7 mouse cellular contexts compared by ENCODE assay signal in genomic region chr7:142532671-142533058, GRCm38 (mm10). TPM values are rescaled to one million over a fixed set of nuclear protein-coding genes. Genes with fewer than 3 reads are reported as not detected.
DNase-seq lines count a peak whose midpoint lies in the region; ATAC-seq and TF ChIP-seq lines count a peak whose summit lies in the region.

Mrpl23 (plus strand) TSS chr7:142532686.

- DNase-seq in spleen, adult 12 weeks (ENCODE audit: low spot score) = peak; percentile 8
- no peak for DNase-seq in spleen, postnatal 36 days (ENCODE audit: low spot score in 2 of 2)
- no peak for DNase-seq in forebrain, embryonic 10.5 days (ENCODE audit: extremely low spot score, low spot score)
- no peak for DNase-seq in hindbrain, postnatal 0 days (ENCODE audit: low spot score)
- no peak for DNase-seq in midbrain, embryonic 14.5 days
- DNase-seq in right cerebral cortex, postnatal 4 days = no peak

- 10% methylated on average over 17 of the region's 17 CpGs for WGBS in forebrain, embryonic 10.5 days
- 5% methylated on average over 16 of the region's 17 CpGs for WGBS in hindbrain, postnatal 0 days
- 7% methylated on average over 17 of the region's 17 CpGs for WGBS in midbrain, embryonic 14.5 days

- TF ChIP-seq CTCF in hindbrain, postnatal 0 days (IDR thresholded peaks at IDR 0.05; ENCODE audit: low read depth) = no peak

- ATAC-seq in hindbrain, postnatal 0 days = peak; percentile 77
- peak; percentile 72 for ATAC-seq in midbrain, embryonic 14.5 days (ENCODE audit: low FRiP score, low TSS enrichment)
- ATAC-seq in granulocyte monocyte progenitor cell, adult 5-6 weeks (replicated peaks; ENCODE audit: poor library complexity, severe bottlenecking) = no peak; the same call in 1 of the 2 replicates

- peak within 1 kb of the TSS; percentile 59 for H3K9ac ChIP-seq in hindbrain, postnatal 0 days (replicated peaks; ENCODE audit: low read length)
- peak within 1 kb of the TSS; percentile 70 for H3K9ac ChIP-seq in midbrain, embryonic 14.5 days (replicated peaks; ENCODE audit: low read length)

- peak within 1 kb of the TSS; percentile 70 for H3K4me2 ChIP-seq in hindbrain, postnatal 0 days (ENCODE audit: low read depth, low read length)
- peak within 1 kb of the TSS; percentile 81 for H3K4me2 ChIP-seq in midbrain, embryonic 14.5 days (ENCODE audit: low read length)

- peak within 1 kb of the TSS; percentile 97 for H3K27ac ChIP-seq in forebrain, embryonic 10.5 days
- peak within 1 kb of the TSS; percentile 75 for H3K27ac ChIP-seq in hindbrain, postnatal 0 days
- peak within 1 kb of the TSS; percentile 78 for H3K27ac ChIP-seq in midbrain, embryonic 14.5 days (replicated peaks; ENCODE audit: low read depth, low read length)

- no peaks in the 10 kb centered on the region for H3K9me3 ChIP-seq in forebrain, embryonic 10.5 days
- H3K9me3 ChIP-seq in hindbrain, postnatal 0 days (ENCODE audit: low read length) = no peaks in the 10 kb centered on the region
- H3K9me3 ChIP-seq in midbrain, embryonic 14.5 days (ENCODE audit: control insufficient read depth, low read length) = no peaks in the 10 kb centered on the region

- peaks cover 46% of the 10 kb centered on the region for H3K4me1 ChIP-seq in forebrain, embryonic 10.5 days
- H3K4me1 ChIP-seq in hindbrain, postnatal 0 days (ENCODE audit: insufficient read depth, low read length) = peaks cover 10% of the 10 kb centered on the region
- peaks cover 15% of the 10 kb centered on the region for H3K4me1 ChIP-seq in midbrain, embryonic 14.5 days (ENCODE audit: control insufficient read depth, insufficient read depth, low read length)

- H3K36me3 ChIP-seq in forebrain, embryonic 10.5 days (replicated peaks) = peaks cover 22% of the 10 kb centered on the region
- H3K36me3 ChIP-seq in hindbrain, postnatal 0 days (ENCODE audit: insufficient read depth, low read length) = 0 out of 2 replicates have a peak, but pooled peaks cover 3% of the 10 kb centered on the region
- peaks cover 3% of the 10 kb centered on the region; the same call in 1 of the 2 replicates for H3K36me3 ChIP-seq in midbrain, embryonic 14.5 days (ENCODE audit: control insufficient read depth, insufficient read depth, low read length)

- no peaks in the 10 kb centered on the region for H3K27me3 ChIP-seq in forebrain, embryonic 10.5 days (ENCODE audit: poor library complexity, severe bottlenecking)
- no peaks in the 10 kb centered on the region for H3K27me3 ChIP-seq in hindbrain, postnatal 0 days (ENCODE audit: insufficient read depth, low read length)
- no peaks in the 10 kb centered on the region for H3K27me3 ChIP-seq in midbrain, embryonic 14.5 days (ENCODE audit: control insufficient read depth, insufficient read depth, low read length)

- H3K4me3 ChIP-seq in forebrain, embryonic 10.5 days = peak within 1 kb of the TSS; percentile 74
- peak within 1 kb of the TSS; percentile 55 for H3K4me3 ChIP-seq in hindbrain, postnatal 0 days (ENCODE audit: low read length)
- H3K4me3 ChIP-seq in midbrain, embryonic 14.5 days (replicated peaks; ENCODE audit: low read depth, low read length) = peak within 1 kb of the TSS; percentile 73

RNA-seq across cellular contexts. Expression of gene Mrpl23, which starts in this region (rescaled TPM):
- 15.8 and 16.1 TPM in 2 replicates for polyA plus RNA-seq in forebrain, embryonic 10.5 days (2016; fragmentation: Nextera tagmentation; extraction: Ambion mirVana)
- 64.0 and 69.3 TPM in 2 replicates for total RNA-seq in hindbrain, postnatal 0 days (2014; rRNA removed)
- 17.4 and 25.5 TPM in 2 replicates for polyA plus RNA-seq in hindbrain, postnatal 0 days (2015; fragmentation: Nextera tagmentation; extraction: Ambion mirVana)
- polyA plus RNA-seq in midbrain, embryonic 14.5 days (2014; fragmentation: Nextera tagmentation; extraction: Ambion mirVana) = 11.9 and 23.9 TPM in 2 replicates
- 20.4 and 53.9 TPM in 2 replicates for total RNA-seq in granulocyte monocyte progenitor cell, adult 5-6 weeks (2014; fragmentation: Nextera tagmentation)
- 0.31 and 39.0 TPM in 2 replicates for total RNA-seq in granulocyte monocyte progenitor cell, adult 5-6 weeks (2017)
